22 mouse cellular contexts compared by ENCODE assay signal in the genomic region with DNA sequence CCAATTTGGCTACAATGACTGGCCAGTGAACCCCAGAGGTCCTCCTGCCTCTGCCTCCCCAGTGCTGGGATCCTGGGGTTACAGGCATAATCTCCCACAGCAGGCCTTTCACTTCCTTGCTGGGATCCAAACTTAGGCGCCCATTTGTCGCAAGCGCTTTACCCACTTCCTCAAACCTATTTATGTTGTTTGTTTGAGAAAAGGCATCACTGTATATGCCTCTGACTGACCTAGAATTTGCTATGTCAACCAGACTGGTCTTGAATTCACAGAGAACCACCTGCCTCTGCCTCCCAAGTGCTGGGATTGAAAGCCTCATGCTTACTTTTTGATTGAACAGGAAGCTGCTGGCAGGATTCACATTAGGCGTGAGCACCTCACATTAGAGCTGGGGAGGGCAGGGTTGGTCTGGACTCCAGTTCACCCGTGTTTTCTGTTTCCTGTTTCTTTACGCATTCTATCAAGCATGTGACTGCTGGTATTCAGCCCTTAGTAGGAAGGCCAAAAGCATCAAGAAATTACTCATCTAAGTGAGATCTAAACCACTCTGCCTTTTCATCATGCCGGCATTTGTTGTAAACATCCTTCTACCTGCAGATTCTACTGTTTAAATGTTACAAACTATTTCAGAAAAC. TPM values are rescaled to one million over a fixed set of nuclear protein-coding genes. Genes with fewer than 3 reads are reported as not detected.
DNase-seq lines count a peak whose midpoint lies in the region; ATAC-seq and TF ChIP-seq lines count a peak whose summit lies in the region.
"Had no signal": no experiment of that assay in that cellular context is flagged by ENCODE, and none has a peak within 500 bp of the region (broad histone marks: within the 10 kb centered on the region; RNA-seq: fewer than 3 reads in every experiment).

No protein-coding gene starts in this region.

- no peak overlapping the region for H3K27ac ChIP-seq in liver, adult 2 months (replicated peaks; ENCODE audit: insufficient read depth, low read depth, low read length)
- no peak overlapping the region for H3K27ac ChIP-seq in liver, embryonic 11.5 days (ENCODE audit: low read depth, low read length)
- H3K27ac ChIP-seq in brown adipose tissue, adult 24 weeks (replicated peaks; ENCODE audit: low read depth, low read length): peak overlapping the region; percentile 67
- H3K27ac ChIP-seq: embryonic facial prominence, embryonic 15.5 days; forebrain, embryonic 15.5 days; hindbrain, embryonic 14.5 days; intestine, embryonic 15.5 days; layer of hippocampus, adult 2 months; liver, embryonic 12.5 days; midbrain, embryonic 12.5 days had no signal

- no peaks in the 10 kb centered on the region for H3K27me3 ChIP-seq in liver, adult 2 months (ENCODE audit: control insufficient read depth, insufficient read depth, low read length)
- no peaks in the 10 kb centered on the region for H3K27me3 ChIP-seq in liver, embryonic 11.5 days (replicated peaks; ENCODE audit: control insufficient read depth, insufficient read depth, low read length)
- H3K27me3 ChIP-seq: embryonic facial prominence, embryonic 15.5 days; forebrain, embryonic 15.5 days; intestine, embryonic 15.5 days; liver, embryonic 12.5 days; midbrain, embryonic 12.5 days had no signal

- DNase-seq in liver, adult 2 months (ENCODE audit: extremely low read depth, low read depth, low spot score): peak; percentile 28
- no peak for DNase-seq in liver, embryonic 11.5 days (ENCODE audit: low spot score)
- no peak for DNase-seq in cerebellum, postnatal 10 days
- DNase-seq in embryo, embryonic 9.5 days (ENCODE audit: extremely low spot score): no peak
- DNase-seq: adrenal gland, postnatal 25 days; cerebellum, adult 18-20 months; cerebellum, postnatal 25 days; kidney, adult 9 months; left cerebral cortex, postnatal 4 days; lung, adult 2 months; right cerebral cortex, postnatal 14 days had no signal

- H3K79me2 ChIP-seq in liver, adult 2 months (ENCODE audit: control insufficient read depth, insufficient read depth, low read length): no peaks in the 10 kb centered on the region

- TF ChIP-seq POLR2A in liver, adult 2 months (IDR thresholded peaks at IDR 0.05; ENCODE audit: extremely low read depth, insufficient read depth, low read length): no peak

- no peak overlapping the region for H3K9ac ChIP-seq in liver, adult 2 months (ENCODE audit: low read depth, low read length)
- no peak overlapping the region for H3K9ac ChIP-seq in liver, embryonic 11.5 days (ENCODE audit: low read depth, low read length)
- H3K9ac ChIP-seq: embryonic facial prominence, embryonic 15.5 days; forebrain, embryonic 15.5 days; hindbrain, embryonic 14.5 days; intestine, embryonic 15.5 days; liver, embryonic 12.5 days; midbrain, embryonic 12.5 days had no signal

- 89% methylated on average over 7 of the region's 7 CpGs for WGBS in liver, adult 2 months
- WGBS in liver, embryonic 11.5 days: 68% methylated on average over 7 of the region's 7 CpGs

- no peaks in the 10 kb centered on the region for H3K4me1 ChIP-seq in liver, adult 2 months (ENCODE audit: control insufficient read depth, insufficient read depth, low read length)
- no peaks in the 10 kb centered on the region for H3K4me1 ChIP-seq in liver, embryonic 11.5 days (replicated peaks; ENCODE audit: control insufficient read depth, insufficient read depth, low read length)
- H3K4me1 ChIP-seq in brown adipose tissue, adult 24 weeks (ENCODE audit: control insufficient read depth, insufficient read depth, insufficient read length, low read length): no peaks in the 10 kb centered on the region
- H3K4me1 ChIP-seq: forebrain, embryonic 15.5 days; intestine, embryonic 15.5 days; liver, embryonic 12.5 days had no signal

- TF ChIP-seq CTCF in liver, adult 2 months (IDR thresholded peaks at IDR 0.05; ENCODE audit: low read depth, low read length): no peak

- no peak for ATAC-seq in liver, embryonic 11.5 days (replicated peaks; ENCODE audit: low FRiP score)
- ATAC-seq in CD4-positive, CD25-positive, alpha-beta regulatory T cell, adult 4 months: peak; percentile 29
- peak; percentile 72 for ATAC-seq in megakaryocyte progenitor cell, adult 5-6 weeks (replicated peaks; ENCODE audit: poor library complexity)
- no peak for ATAC-seq in cerebellum, adult (ENCODE audit: insufficient number of reproducible peaks, low FRiP score, low TSS enrichment)
- ATAC-seq: forebrain, embryonic 15.5 days; intestine, embryonic 15.5 days; liver, embryonic 12.5 days had no signal

- H3K4me2 ChIP-seq in liver, embryonic 11.5 days: no peak overlapping the region
- H3K4me2 ChIP-seq: embryonic facial prominence, embryonic 15.5 days; forebrain, embryonic 15.5 days; hindbrain, embryonic 14.5 days; intestine, embryonic 15.5 days; liver, embryonic 12.5 days; midbrain, embryonic 12.5 days had no signal

- no peaks in the 10 kb centered on the region for H3K36me3 ChIP-seq in liver, adult 2 months (ENCODE audit: control insufficient read depth, insufficient read depth, low read length)
- H3K36me3 ChIP-seq in liver, embryonic 11.5 days (ENCODE audit: control insufficient read depth, insufficient read depth, low read length): no peaks in the 10 kb centered on the region
- H3K36me3 ChIP-seq: embryonic facial prominence, embryonic 15.5 days; forebrain, embryonic 15.5 days; intestine, embryonic 15.5 days; liver, embryonic 12.5 days; midbrain, embryonic 12.5 days had no signal

- H3K9me3 ChIP-seq in liver, embryonic 11.5 days (ENCODE audit: control insufficient read depth, low read length): no peaks in the 10 kb centered on the region; the same call in 1 of the 2 replicates
- H3K9me3 ChIP-seq: embryonic facial prominence, embryonic 15.5 days; forebrain, embryonic 15.5 days; intestine, embryonic 15.5 days; liver, embryonic 12.5 days; midbrain, embryonic 12.5 days had no signal

- H3K4me3 ChIP-seq in liver, adult 2 months (ENCODE audit: insufficient read depth, low read depth, low read length): no peak overlapping the region
- H3K4me3 ChIP-seq in liver, embryonic 11.5 days (ENCODE audit: low read depth, low read length): no peak overlapping the region
- H3K4me3 ChIP-seq in brown adipose tissue, adult 24 weeks (ENCODE audit: insufficient read depth, low read depth, low read length): no peak overlapping the region
- H3K4me3 ChIP-seq: embryonic facial prominence, embryonic 15.5 days; forebrain, embryonic 15.5 days; intestine, embryonic 15.5 days; layer of hippocampus, adult 2 months; liver, embryonic 12.5 days; midbrain, embryonic 12.5 days had no signal

RNA-seq across cellular contexts. Expression of gene Hpcal1, which starts 33.0 kb away (rescaled TPM):
- total RNA-seq in liver, adult 2 months (2014; rRNA removed): 8.5 and 10.5 TPM in 2 replicates
- polyA plus RNA-seq in liver, adult 2 months (2012; rRNA removed): 16.6 and 23.2 TPM in 2 replicates
- 30.2 and 31.8 TPM in 2 replicates for polyA plus RNA-seq in liver, embryonic 11.5 days (2014; fragmentation: Nextera tagmentation; extraction: Ambion mirVana)
- 10 to 100 TPM; 71.5 to 87.9 TPM for polyA plus RNA-seq in CD4-positive, CD25-positive, alpha-beta regulatory T cell, adult 4 months (2017; shearing (Covaris generic))
- polyA plus RNA-seq in brown adipose tissue, adult 24 weeks (2012; ENCODE audit: insufficient read depth, insufficient read length, missing spikeins): 7.2 and 8.0 TPM in 2 replicates
- 55.6 and 65.0 TPM in 2 replicates for total RNA-seq in megakaryocyte progenitor cell, adult 5-6 weeks (2015)
- 18.6 and 21.9 TPM in 2 replicates for total RNA-seq in megakaryocyte progenitor cell, adult 5-6 weeks (2017)

Comparison
In these comparisons a context has a peak if more than half of its experiments do, and no peak if none do; other contexts are left out.
1. ATAC-seq: peak in CD4-positive, CD25-positive, alpha-beta regulatory T cell, adult 4 months (single experiment) and megakaryocyte progenitor cell, adult 5-6 weeks (single experiment); none in liver, embryonic 11.5 days (single experiment) and cerebellum, adult (single experiment).